Mouse (Mus musculus): ENCODE results near the gene Cables2.
"Not testable (repeated sequence)": the region's sequence is repeated elsewhere in the genome, so short reads cannot be mapped to it uniquely, and the experiment has no call there.

The Cables2 gene

GRCm38 (mm10) chr2:180279321-180279720, 6.0 kb upstream of the Cables2 start:
- no peak for DNase-seq (ENCODE audit: low read depth, low spot score)

DNA sequence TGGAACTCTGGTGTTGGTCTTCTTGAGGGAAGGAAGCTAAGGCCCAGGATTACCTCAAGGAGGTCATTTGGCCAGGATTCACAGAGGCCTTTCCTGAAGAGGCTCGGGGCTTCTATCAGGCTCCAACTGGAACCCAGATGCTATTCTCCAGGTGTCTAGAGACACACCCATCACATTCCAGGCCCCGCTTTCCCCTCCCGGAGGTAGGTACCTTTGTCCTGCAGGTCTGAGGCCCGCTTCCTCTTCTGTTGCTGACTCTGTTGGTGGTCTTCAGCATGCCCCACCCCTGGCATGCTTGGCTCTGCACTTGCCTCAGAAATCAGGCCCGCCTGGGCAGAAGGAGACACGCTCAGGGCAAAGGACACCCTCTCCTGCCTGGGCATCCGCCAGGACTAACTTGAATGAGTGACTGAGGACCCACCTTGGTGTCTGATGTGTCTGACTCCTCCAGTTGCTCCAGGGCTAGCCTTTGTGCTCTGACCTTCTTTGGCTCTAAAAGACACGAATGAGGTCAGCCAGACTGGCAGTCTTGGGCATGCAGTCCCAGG, 4.6 kb upstream of the Cables2 start:
- DNase-seq (ENCODE audit: low read depth, low spot score), result no peak

GRCm38 (mm10) chr2:180276851-180277259, 3.6 kb upstream of the Cables2 start:
- peak; percentile 84 for DNase-seq (ENCODE audit: low read depth, low spot score)

GRCm38 (mm10) chr2:180276385-180276784, 3.1 kb upstream of the Cables2 start:
- no peak for DNase-seq (ENCODE audit: low read depth, low spot score)

- DNase-seq (ENCODE audit: low read depth, low spot score), result peak; percentile 87
Observed at GRCm38 (mm10) chr2:180275836-180276235, 2.5 kb upstream of the Cables2 start.

DNA sequence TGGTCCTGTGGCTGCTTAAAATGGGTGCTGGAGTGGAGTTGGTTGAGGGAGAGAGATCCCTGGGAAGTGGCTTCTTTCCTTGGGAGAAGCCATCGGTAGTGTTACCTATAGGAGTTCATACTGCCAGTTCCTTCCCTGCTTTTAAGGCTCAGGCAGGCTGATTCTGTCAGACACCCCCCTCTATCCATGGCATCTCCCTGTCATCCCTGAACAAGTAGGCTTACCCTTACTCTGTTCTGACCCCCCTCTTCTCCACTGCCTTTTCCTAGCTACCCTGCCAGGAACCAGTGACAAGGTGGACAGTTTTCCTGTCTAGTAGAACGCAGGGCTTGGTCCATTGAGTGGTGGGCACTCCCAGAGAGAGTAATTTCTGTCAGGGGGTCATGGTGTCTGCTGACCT, 1.2 kb upstream of the Cables2 start:
- no peak for DNase-seq (ENCODE audit: low read depth, low spot score)

GRCm38 (mm10) chr2:180272884-180273321, 393 bp downstream of the Cables2 start:
- DNase-seq (ENCODE audit: low read depth, low spot score), result no peak

DNA sequence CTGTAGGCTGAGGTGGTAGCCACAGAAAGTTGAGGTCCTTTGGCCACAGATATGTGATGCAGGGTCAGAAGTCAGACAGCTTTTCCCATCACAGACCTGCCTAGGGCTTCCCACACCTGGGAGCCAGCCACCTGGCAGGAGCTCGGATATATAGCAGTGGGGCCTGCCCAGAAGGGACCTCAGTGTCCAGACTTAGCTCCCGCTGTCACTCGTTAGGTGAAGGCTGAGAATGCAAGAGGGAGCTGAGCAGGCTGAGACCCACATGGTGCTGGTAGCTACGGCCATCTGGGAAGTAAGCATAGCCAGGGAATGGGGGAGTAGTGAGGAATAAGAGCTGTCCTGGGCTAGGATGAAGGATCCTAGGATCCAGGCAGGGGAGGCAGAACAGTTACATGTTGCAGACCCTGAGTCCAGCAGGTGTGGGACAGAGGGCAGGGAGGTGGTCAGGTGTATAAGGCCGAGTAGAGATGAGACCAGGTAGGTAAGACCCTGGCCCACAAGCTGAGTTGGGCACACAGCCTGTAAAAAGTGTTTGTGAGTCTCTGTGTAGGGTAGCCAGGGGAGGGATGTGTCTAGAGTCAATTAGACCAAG, 1.4 kb downstream of the Cables2 start:
- DNase-seq (ENCODE audit: low read depth, low spot score), result peak; percentile 17

GRCm38 (mm10) chr2:180270537-180271255, 2.6 kb downstream of the Cables2 start:
- DNase-seq (ENCODE audit: low read depth, low spot score), result no peak

- DNase-seq (ENCODE audit: low read depth, low spot score), result no peak
Observed at GRCm38 (mm10) chr2:180269329-180269728, 4.0 kb downstream of the Cables2 start.

DNA sequence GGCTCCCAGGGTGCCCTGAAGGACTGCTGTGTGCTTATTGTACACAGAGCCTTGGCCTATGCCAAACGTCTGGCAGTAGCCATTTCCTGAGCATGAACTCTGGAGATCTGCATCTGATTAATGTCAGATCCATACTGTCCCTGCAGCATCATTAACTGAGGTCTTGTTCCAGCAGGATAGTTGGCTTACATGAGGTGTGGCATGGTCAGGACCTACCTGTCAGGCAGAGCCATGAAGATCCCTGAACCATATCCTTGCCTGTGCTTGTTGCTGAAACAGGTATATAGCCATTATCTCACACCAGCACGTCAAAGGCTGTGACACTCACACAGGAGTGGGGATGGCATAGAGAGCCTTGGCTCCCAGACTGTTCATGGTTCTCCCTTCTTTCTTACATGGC, 5.3 kb downstream of the Cables2 start:
- DNase-seq (ENCODE audit: low read depth, low spot score), result no peak

DNA sequence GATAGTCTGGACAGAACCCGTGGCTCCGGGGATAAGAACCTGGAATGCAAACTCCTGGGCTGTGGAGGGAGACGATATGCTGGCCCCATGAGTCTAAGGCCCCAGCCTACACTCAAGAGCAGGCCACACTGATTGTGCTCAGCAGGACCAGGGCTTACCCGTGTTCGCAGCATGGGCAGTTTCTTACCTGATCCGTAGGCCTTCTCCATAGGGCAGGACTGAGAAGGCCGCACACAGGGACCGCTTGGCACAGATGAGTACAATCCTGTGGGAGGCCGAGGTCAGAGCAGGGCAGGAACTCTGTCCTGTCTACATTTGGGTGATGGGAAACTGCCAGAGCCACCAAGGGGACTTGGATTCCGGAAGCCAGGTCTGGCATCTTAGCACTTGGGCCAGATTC, 10.4 kb downstream of the Cables2 start:
- DNase-seq (ENCODE audit: low read depth, low spot score), result no peak

- DNase-seq (ENCODE audit: low read depth, low spot score), result no peak
Observed at GRCm38 (mm10) chr2:180262441-180262840, 10.9 kb downstream of the Cables2 start.

DNA sequence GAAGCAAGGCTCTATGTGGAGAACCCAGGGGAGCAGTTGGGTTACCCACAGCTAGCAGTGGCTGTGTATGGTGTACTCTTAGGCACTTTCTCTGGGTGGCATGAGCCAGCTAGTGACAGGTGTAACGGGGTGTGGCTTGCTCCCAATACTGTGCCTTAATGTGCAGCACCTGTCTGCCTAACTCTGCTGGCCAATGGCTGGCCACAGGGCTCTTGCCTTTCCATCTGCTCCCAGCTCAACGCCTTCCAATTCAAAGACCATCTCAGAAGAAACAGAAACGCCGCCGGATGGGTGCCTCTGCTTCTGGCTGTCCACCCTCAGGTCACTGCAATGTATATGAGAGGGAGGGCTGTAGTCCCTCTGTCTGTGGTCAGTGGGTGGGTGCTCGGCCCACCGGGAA, 11.4 kb downstream of the Cables2 start:
- no peak for DNase-seq (ENCODE audit: low read depth, low spot score)

GRCm38 (mm10) chr2:180260610-180261480, 12.5 kb downstream of the Cables2 start:
- no peak for DNase-seq (ENCODE audit: low read depth, low spot score)

GRCm38 (mm10) chr2:180259826-180260609, 13.3 kb downstream of the Cables2 start:
- DNase-seq (ENCODE audit: low read depth, low spot score), result not testable (repeated sequence)

GRCm38 (mm10) chr2:180258951-180259484, 14.3 kb downstream of the Cables2 start:
- not testable (repeated sequence) for DNase-seq (ENCODE audit: low read depth, low spot score)

DNA sequence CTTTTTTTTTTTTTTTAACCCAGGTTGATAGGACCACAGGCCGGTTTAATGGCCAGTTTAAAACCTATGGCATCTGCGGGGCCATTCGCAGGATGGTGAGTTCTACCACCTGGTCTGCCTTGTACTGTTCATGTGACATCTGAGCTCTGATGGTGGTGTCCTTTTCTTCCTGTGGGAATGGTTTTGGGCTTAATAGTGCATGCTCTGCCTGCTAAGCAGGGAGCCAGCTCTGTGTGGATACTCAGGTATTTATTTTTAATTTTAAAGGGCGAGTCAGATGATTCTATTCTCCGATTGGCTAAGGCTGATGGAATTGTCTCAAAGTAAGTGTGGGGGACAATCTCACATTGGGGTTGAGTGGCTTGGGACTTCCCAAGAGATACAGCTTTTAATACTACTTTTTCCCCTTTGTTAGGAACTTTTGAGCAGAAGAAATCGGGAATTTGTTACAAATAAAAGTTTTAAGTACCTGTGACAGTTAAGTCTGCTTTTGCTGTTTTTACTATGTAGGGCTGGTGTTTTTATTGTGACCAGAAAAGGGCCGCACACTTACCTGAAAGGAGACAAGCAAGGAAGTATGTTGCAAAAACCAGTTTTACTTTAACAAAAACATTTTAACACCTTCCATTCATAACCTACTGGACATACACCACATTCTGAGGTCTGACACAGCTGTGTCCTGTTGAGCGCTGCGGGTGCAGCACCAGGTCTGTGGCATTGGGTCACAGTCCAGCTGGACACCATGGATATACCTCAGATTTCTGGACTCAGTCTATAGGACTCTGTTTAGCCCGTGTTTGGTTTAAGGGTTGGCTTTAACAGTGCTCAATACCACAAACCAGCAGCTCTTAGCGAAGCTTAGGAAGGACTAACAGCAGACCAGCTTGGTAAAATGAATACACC, 15.1 kb downstream of the Cables2 start:
- no peak for DNase-seq (ENCODE audit: low read depth, low spot score)

DNA sequence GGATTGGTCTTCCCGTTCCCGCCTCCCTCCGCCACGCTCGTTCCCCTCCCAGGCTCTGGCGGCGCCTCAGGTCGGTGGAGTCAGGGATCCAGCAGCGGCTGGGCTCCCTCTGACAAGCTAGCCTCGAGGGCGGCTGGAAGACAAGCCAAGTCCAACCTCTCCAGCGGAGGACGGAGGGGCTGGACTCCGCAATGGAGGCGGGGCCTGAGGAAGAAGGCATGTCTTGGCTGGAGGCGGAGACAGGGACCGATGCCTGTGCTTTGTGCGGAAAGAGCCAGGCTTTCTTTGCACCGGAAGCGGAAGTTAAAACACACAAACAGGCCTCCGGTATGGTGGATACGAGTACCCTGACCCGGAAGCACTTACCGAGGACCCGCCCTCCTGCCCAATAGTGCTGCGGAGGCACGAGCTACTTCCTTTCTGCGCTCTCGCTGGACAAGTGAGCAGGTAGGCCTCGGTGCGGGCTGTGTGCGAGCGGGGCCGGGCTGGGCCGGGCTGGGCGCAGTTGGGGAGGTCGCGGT, 16.2 kb downstream of the Cables2 start, which contains the start of gene Rps21:
Rps21 (plus strand) TSS at position 377 of the 521 bp plus-strand sequence.
- DNase-seq (ENCODE audit: low read depth, low spot score), result peak; percentile 99
